Mouse (Mus musculus): Measurements from ENCODE around the gene AU040320. TPM values are rescaled to one million over a fixed set of nuclear protein-coding genes. Genes with fewer than 3 reads are reported as not detected.

The AU040320 gene
- 20.9 and 23.1 TPM in 2 replicates for polyA plus RNA-seq (2014; fragmentation: Nextera tagmentation; extraction: Ambion mirVana)

- Histone ChIP-seq H3K4me2 (peak within 1 kb of the TSS; percentile 93), H3K9ac (peak within 1 kb of the TSS; percentile 64), H3K4me1 (ENCODE audit: insufficient read depth) (peaks cover 7% of the 10 kb centered on the region; the same call in 1 of the 2 replicates), H3K36me3 (ENCODE audit: insufficient read depth) (peaks cover 31% of the 10 kb centered on the region), H3K4me3 (ENCODE audit: low read depth, low read length) (peak within 1 kb of the TSS; percentile 88), H3K9me3 (ENCODE audit: low read depth, low read length) (no peaks in the 10 kb centered on the region), H3K27ac (ENCODE audit: low read depth) (peak within 1 kb of the TSS; percentile 96), H3K27me3 (ENCODE audit: insufficient read depth, low read length) (no peaks in the 10 kb centered on the region)
- DNase-seq (peak; percentile 96), ATAC-seq (ENCODE audit: insufficient read depth) (peak; percentile 99)
- TF ChIP-seq CTCF (IDR thresholded peaks at IDR 0.05; ENCODE audit: low read depth) = no peak
- under 1% methylated on average over 70 of the region's 71 CpGs for WGBS
These were observed at the start of gene AU040320, which contains the start of gene Ncdn for GRCm38 (mm10) chr4:126753268-126754230. Gene AU040320 (plus strand): TSS chr4:126753544. Gene Ncdn (minus strand): TSS chr4:126753438.

DNA sequence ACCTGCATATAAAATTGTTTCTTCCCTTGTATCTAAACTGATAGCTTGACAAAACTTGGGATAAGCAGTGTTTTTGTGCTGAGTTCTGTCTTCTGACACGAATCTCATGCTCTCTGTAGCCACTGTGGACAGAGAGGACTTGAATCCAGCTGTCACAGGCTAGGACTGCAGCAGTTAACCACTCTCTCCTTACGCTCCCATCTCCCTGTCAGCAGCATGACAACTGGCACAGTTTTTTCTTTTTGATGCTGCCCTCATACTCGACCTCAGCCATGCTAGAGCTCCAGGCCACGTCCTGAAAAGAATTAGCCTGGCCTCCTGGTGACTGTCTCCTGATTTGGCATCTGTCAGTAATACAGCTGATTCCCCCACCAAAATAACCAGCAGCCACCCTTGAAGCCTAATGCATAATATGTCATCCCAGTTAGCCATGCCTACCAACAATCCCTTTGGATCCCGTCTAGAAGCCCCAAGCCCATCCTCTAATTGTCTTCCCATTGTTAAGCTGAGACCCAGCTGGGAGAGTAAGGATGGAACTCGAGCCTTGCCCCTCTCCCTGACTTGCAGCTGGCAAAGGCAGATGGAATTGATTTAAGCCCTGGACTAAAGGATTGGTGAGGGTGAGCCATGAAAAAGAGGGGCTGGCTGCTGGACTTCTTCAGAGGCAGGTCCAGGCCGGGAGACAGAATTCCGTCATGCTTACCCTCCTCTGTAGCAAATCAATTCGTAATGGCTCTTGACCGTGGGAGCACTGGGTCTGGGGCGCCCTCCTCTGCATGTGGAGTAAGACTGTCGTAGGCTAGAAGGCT lies 46.5 kb upstream of the AU040320 start:
- H3K36me3 ChIP-seq (ENCODE audit: insufficient read depth) = peaks cover 72% of the 10 kb centered on the region
- no peaks in the 10 kb centered on the region for H3K27me3 ChIP-seq (ENCODE audit: insufficient read depth, low read length)
- no peak for DNase-seq
- no peak overlapping the region for H3K4me3 ChIP-seq (ENCODE audit: low read depth, low read length)
- H3K27ac ChIP-seq (ENCODE audit: low read depth) = no peak overlapping the region
- H3K4me1 ChIP-seq (ENCODE audit: insufficient read depth) = no peaks in the 10 kb centered on the region
- 86% methylated on average over 12 of the region's 12 CpGs for WGBS
- no peak for TF ChIP-seq CTCF (IDR thresholded peaks at IDR 0.05; ENCODE audit: low read depth)
- no peak for ATAC-seq (ENCODE audit: insufficient read depth)
- no peak overlapping the region for H3K4me2 ChIP-seq
- H3K9ac ChIP-seq = no peak overlapping the region
- H3K9me3 ChIP-seq (ENCODE audit: low read depth, low read length) = no peaks in the 10 kb centered on the region

DNA sequence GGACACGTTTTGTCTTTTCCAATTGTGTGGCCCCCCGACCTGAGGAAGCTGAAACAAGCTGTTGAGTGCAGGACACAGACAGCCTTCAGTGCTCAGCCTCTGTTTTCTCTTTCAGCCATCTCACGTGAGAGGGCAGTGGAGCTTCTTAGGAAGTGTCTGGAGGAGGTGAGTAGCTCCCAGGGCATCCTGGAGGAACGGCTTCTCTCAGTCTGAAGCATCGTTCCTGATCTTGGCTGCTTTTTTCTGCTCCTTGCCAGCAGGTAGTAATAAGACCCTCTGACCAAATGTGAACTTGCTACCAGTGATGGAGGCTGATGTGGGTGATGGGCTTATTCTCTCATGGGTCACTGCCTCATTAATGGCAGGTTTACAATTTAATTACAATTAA lies 45.9 kb upstream of the AU040320 start:
- TF ChIP-seq CTCF (IDR thresholded peaks at IDR 0.05; ENCODE audit: low read depth) = no peak
- Histone ChIP-seq H3K4me1 (ENCODE audit: insufficient read depth) (no peaks in the 10 kb centered on the region), H3K4me3 (ENCODE audit: low read depth, low read length) (no peak overlapping the region), H3K9me3 (ENCODE audit: low read depth, low read length) (no peaks in the 10 kb centered on the region), H3K27me3 (ENCODE audit: insufficient read depth, low read length) (no peaks in the 10 kb centered on the region), H3K9ac (no peak overlapping the region), H3K27ac (ENCODE audit: low read depth) (no peak overlapping the region), H3K36me3 (ENCODE audit: insufficient read depth) (peaks cover 72% of the 10 kb centered on the region), H3K4me2 (no peak overlapping the region)
- ATAC-seq (ENCODE audit: insufficient read depth) (no peak), DNase-seq (no peak)
- WGBS = 80% methylated on average over 5 of the region's 5 CpGs

GRCm38 (mm10) chr4:126732111-126732510 lies 21.2 kb upstream of the AU040320 start:
- H3K27me3 ChIP-seq (ENCODE audit: insufficient read depth, low read length) = peaks cover 78% of the 10 kb centered on the region
- DNase-seq = no peak
- 0 out of 2 replicates have a peak overlapping the region, but pooled peaks have one; percentile 8 for H3K4me2 ChIP-seq
- ATAC-seq (ENCODE audit: insufficient read depth) = no peak
- peak overlapping the region; percentile 12; the same call in 1 of the 2 replicates for H3K4me3 ChIP-seq (ENCODE audit: low read depth, low read length)
- no peaks in the 10 kb centered on the region for H3K36me3 ChIP-seq (ENCODE audit: insufficient read depth)
- no peak overlapping the region for H3K9ac ChIP-seq
- WGBS = 3% methylated on average over 18 of the region's 18 CpGs
- no peak overlapping the region for H3K27ac ChIP-seq (ENCODE audit: low read depth)
- TF ChIP-seq CTCF (IDR thresholded peaks at IDR 0.05; ENCODE audit: low read depth) = no peak
- H3K4me1 ChIP-seq (ENCODE audit: insufficient read depth) = peaks cover 2% of the 10 kb centered on the region; the same call in 1 of the 2 replicates
- no peaks in the 10 kb centered on the region for H3K9me3 ChIP-seq (ENCODE audit: low read depth, low read length)

DNA sequence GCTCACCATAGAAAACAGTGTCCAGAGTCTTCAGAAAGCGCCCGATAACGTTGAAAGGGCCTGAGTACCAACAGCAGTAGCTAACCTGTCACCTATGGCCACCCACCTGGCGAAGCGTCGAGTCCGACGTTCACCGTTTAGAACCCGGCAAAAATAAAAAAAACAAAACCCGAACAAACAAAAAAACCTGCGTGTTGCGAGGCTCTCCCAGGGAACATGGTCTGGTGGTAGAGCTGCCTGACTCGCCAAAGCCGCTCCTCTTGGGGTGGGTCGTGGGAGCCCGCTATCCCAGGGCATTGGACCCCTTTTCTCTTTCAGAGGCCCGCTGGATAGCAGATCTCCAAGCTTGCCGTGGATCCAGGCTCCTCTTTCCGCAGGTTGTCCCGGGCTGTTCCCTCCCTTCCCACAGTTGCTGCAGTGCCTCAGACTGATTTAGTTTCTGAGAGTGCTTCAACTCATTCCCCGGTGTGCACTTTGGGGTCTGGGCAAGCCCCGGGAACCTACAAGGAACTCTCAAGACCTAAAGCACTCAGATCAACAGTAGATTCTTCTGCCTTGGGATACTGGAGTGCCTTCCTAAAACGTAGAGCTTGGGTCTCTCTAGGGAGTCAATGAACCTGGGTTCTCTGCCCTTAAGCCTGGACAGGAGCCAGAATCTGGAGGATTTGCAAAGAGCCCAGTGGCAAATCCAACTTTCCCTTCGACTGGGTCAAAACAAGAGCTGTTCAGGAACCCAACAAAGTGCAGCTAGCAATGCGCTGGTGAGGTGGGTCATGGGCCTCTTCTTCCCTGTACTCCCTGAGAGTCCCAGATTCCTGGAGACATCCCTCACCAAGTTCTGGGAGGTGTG lies 20.6 kb upstream of the AU040320 start:
- WGBS = 7% methylated on average over 26 of the region's 26 CpGs
- Histone ChIP-seq H3K4me1 (ENCODE audit: insufficient read depth) (peaks cover 2% of the 10 kb centered on the region; the same call in 1 of the 2 replicates), H3K9ac (no peak overlapping the region), H3K36me3 (ENCODE audit: insufficient read depth) (no peaks in the 10 kb centered on the region), H3K4me3 (ENCODE audit: low read depth, low read length) (peak overlapping the region; percentile 12; the same call in 1 of the 2 replicates), H3K9me3 (ENCODE audit: low read depth, low read length) (no peaks in the 10 kb centered on the region), H3K27ac (ENCODE audit: low read depth) (no peak overlapping the region), H3K4me2 (0 out of 2 replicates have a peak overlapping the region, but pooled peaks have one; percentile 8), H3K27me3 (ENCODE audit: insufficient read depth, low read length) (peaks cover 80% of the 10 kb centered on the region)
- DNase-seq (no peak), ATAC-seq (ENCODE audit: insufficient read depth) (no peak)
- TF ChIP-seq CTCF (IDR thresholded peaks at IDR 0.05; ENCODE audit: low read depth) = no peak

GRCm38 (mm10) chr4:126734001-126734603 lies 19.2 kb upstream of the AU040320 start:
- ATAC-seq (ENCODE audit: insufficient read depth) (no peak), DNase-seq (no peak)
- no peaks in the 10 kb centered on the region for H3K36me3 ChIP-seq (ENCODE audit: insufficient read depth)
- no peaks in the 10 kb centered on the region for H3K9me3 ChIP-seq (ENCODE audit: low read depth, low read length)
- H3K4me2 ChIP-seq = no peak overlapping the region
- peaks cover 91% of the 10 kb centered on the region for H3K27me3 ChIP-seq (ENCODE audit: insufficient read depth, low read length)
- H3K9ac ChIP-seq = no peak overlapping the region
- 4% methylated on average over 16 of the region's 16 CpGs for WGBS
- no peak overlapping the region for H3K4me3 ChIP-seq (ENCODE audit: low read depth, low read length)
- H3K27ac ChIP-seq (ENCODE audit: low read depth) = no peak overlapping the region
- H3K4me1 ChIP-seq (ENCODE audit: insufficient read depth) = peaks cover 2% of the 10 kb centered on the region; the same call in 1 of the 2 replicates
- no peak for TF ChIP-seq CTCF (IDR thresholded peaks at IDR 0.05; ENCODE audit: low read depth)
